Mouse (Mus musculus) erythroblast, embryonic 14.5 days (primary cell): ENCODE measurements around the gene Fam117b.

Experiments
- GATA1 ChIP-seq: IDR thresholded peaks from 2 replicates; pipeline ENCODE4 v1.6.1; 2012; ENCODE audit warnings: low read length, inconsistent platforms, mixed read lengths
- TAL1 ChIP-seq: IDR thresholded peaks from 3 replicates; pipeline ENCODE4 v1.6.1; 2012; ENCODE audit warnings: low read length, inconsistent platforms, mixed read lengths

DNA sequence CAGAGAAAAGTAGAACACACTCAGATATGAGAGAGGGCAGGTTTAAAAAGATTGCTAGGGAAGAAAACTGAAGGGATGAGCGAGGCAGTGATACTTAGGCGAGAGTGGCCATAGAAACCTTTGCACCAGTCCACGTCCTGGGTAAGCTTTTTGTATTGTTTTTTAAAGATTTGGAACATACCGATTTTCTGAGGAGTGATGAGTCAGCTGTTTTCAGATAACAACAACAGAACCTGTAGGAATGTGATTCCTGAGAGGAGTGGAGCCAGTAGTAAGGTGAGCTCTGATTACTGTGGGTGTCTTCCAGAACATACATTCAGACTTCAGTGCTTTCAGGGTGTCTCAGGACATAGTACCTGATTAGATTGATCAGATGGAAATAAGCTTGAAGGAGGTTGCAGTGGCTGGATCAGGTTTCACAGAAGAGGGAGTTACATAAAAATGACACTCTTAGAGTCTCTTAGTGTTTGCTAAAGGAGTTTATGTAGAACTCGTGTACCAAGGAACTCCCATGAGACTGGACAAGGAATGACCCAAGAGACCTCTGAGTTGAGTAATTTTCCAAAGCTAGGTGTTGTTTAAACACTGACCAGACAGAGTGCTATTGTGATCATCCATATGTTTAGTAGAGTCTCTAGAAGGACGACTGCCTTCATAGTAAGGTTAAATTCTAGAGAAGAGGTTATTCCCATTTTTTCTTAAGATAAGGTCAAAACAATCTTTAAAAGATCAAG is 29.4 kb downstream of the Fam117b start:
- TF ChIP-seq TAL1 (no peak), GATA1 (no peak)
